Mouse (Mus musculus) stomach, postnatal 0 days (tissue): ENCODE measurements at regions not wholly inside any gene's neighbourhood (a gene's known extent, or its start where the extent isn't known, plus 50 kb on each side); places are given as distances from the start of the nearest gene placed in this dataset.

Experiments
- CTCF ChIP-seq: IDR thresholded peaks from 2 replicates; pipeline ENCODE4 v1.5.1; 2016; ENCODE audit warnings: antibody characterized with exemption, low read depth, mild to moderate bottlenecking, moderate library complexity
- EP300 ChIP-seq: optimal IDR thresholded peaks from 2 replicates; pipeline ENCODE3; 2016; ENCODE audit warnings: antibody characterized with exemption

DNA sequence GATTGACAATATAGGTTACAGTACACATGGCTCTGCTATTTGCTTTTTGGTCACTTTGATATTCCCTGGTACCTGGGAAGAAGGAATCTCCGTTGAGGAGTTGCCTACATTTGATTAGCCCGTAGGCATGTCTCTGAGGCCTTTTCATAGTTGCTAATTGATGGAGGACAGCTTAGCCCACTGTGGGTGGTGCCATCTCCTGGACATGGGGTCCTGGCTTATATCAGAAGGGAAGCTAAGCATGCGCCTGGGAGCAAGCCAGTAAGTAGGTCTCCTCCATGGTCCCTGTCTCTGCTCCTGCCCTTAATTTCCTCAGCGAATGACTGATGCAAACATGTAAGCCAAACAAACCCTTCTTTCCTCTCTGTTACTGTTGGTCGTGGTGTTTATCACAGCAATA, 1335.8 kb upstream of the A1bg start:
- TF ChIP-seq CTCF (no peak), EP300 (no peak)
